Mouse (Mus musculus) testis, adult 2 months (tissue): Measurements from ENCODE around the gene Gbp5. TPM values are rescaled to one million over a fixed set of nuclear protein-coding genes. Genes with fewer than 3 reads are reported as not detected.
A peak's percentile ranks its signal among the peaks of the same experiment; 100 is the strongest.

Experiments
- H3K27ac ChIP-seq: fragments of 200-500 bp; 2 replicates; pipeline ENCODE4 v1.5.1; 2012; ENCODE audit warnings: low read depth, low read length; ENCODE audit not compliant: control insufficient read depth, insufficient read depth
- H3K27me3 ChIP-seq: fragments of 200-500 bp; 2 replicates; pipeline ENCODE4 v1.6.1; 2012; ENCODE audit warnings: mild to moderate bottlenecking, low read length, moderate library complexity; ENCODE audit not compliant: control insufficient read depth, insufficient read depth
- H3K36me3 ChIP-seq: fragments of 200-500 bp; 2 replicates; pipeline ENCODE4 v1.6.1; 2012; ENCODE audit warnings: mild to moderate bottlenecking, low read length; ENCODE audit not compliant: control insufficient read depth, insufficient read depth
- H3K4me1 ChIP-seq: fragments of 200-500 bp; 2 replicates; pipeline ENCODE4 v1.6.1; 2012; ENCODE audit warnings: low read length; ENCODE audit not compliant: control insufficient read depth, insufficient read depth
- H3K4me3 ChIP-seq: fragments of 200-500 bp; 2 replicates; pipeline ENCODE4 v1.5.1; 2012; ENCODE audit warnings: low read depth, mild to moderate bottlenecking, low read length, moderate library complexity, mixed read lengths; ENCODE audit not compliant: control insufficient read depth
- CTCF ChIP-seq: fragments of 200-500 bp; IDR thresholded peaks from 2 replicates; pipeline ENCODE4 v1.5.1; 2012; ENCODE audit warnings: low read depth, mild to moderate bottlenecking, inconsistent platforms, low read length, moderate library complexity; ENCODE audit not compliant: control insufficient read depth, insufficient read depth, insufficient replicate concordance
- POLR2A ChIP-seq: fragments of 200-500 bp; IDR thresholded peaks from 2 replicates; pipeline ENCODE4 v1.6.1; 2012; ENCODE audit warnings: low read depth, mild to moderate bottlenecking, inconsistent platforms, low read length, moderate library complexity; ENCODE audit not compliant: control insufficient read depth
- polyA plus RNA-seq: library from polyadenylated mRNA; depleted of rRNA; stranded (reverse); fragments of >200 nt; gene quantifications from 2 replicates; pipeline ENCODE4 v1.2.3, GENCODE M21; 2012; rRNA removed

Gbp5 gene
- polyA plus RNA-seq = 0.57 and 0.84 TPM in 2 replicates

- Histone ChIP-seq H3K27me3 (no peaks in the 10 kb centered on the region), H3K4me3 (no peak within 1 kb of the TSS), H3K27ac (no peak within 1 kb of the TSS), H3K36me3 (no peaks in the 10 kb centered on the region), H3K4me1 (no peaks in the 10 kb centered on the region)
- TF ChIP-seq POLR2A (no peak), CTCF (no peak)
Observed at GRCm38 (mm10) chr3:142493536-142494061, at the start of gene Gbp5. Gene Gbp5 (plus strand): TSS chr3:142493978.

- Histone ChIP-seq H3K27ac (no peak overlapping the region), H3K4me3 (no peak overlapping the region), H3K4me1 (no peaks in the 10 kb centered on the region), H3K27me3 (no peaks in the 10 kb centered on the region), H3K36me3 (no peaks in the 10 kb centered on the region)
- no peak for TF ChIP-seq POLR2A
- TF ChIP-seq CTCF = no peak
Observed at GRCm38 (mm10) chr3:142454198-142454597, 39.6 kb upstream of the Gbp5 start.

DNA sequence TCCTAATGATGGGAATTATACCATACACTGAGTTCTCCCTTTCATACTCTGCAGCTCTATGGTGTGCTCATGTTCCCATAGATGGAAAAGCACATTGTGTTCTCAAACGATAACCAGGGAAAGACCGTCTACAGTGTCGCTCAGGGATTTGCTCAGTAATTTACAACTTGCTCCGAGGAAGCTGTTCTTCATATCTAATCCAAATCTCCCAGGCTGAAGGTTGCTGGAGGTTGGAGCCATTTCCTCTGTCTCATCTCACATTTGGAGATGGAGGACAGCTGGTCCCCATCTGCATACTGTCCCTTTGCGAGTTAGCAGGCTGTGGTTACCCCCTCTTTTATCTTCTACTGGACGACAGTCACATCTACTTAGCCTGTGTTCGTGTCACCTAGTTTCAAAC lies 34.5 kb upstream of the Gbp5 start:
- TF ChIP-seq CTCF (no peak), POLR2A (no peak)
- Histone ChIP-seq H3K27ac (no peak overlapping the region), H3K4me1 (no peaks in the 10 kb centered on the region), H3K27me3 (no peaks in the 10 kb centered on the region), H3K36me3 (no peaks in the 10 kb centered on the region), H3K4me3 (no peak overlapping the region)

DNA sequence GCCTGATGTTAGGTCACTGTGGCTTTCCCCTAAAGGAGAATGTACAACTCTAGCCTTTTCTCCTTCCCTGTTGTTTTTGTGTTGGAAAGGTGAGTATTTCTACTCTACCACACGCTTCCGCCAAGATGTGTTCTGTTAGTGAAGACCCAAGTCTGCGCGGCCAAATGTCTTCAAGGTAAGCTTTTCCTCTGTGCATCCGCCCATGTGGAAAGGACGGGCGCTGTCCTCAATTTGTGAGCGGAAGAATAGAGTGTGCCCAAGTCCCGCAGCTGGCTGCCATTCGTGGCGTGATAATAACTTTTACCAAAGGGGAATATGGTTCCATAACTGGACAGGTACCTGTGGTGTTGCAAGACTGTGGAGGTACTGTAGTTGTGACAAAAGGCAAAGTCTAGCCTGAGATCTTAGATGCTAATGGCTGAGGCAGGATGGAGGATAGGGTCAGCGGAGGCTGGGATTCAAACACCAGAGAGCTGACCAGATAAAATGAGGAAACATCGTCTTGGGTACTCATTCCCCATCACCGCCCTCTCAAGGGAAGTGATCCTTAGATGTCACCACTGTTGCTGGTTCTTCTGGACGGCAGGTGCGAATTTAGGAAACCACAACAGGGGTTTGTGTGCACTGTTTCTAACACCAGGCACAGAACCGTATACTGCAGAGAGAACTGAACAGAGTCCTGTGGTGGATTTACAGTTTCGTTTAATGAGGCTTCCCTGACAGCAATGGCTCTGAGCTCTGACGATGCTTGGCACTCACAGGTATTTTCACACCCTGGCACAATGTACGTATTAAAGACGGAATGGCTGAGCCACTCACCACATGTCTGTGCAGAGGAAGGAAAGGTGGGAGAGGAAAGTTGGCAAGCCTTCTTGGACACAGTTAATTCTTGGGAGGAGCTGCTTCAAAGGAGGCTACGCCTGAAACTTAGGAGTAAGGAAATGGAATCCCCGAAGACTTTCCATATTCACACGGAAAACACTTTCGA lies 30.7 kb upstream of the Gbp5 start:
- no peak overlapping the region for H3K27ac ChIP-seq
- H3K36me3 ChIP-seq = no peaks in the 10 kb centered on the region
- no peaks in the 10 kb centered on the region for H3K27me3 ChIP-seq
- TF ChIP-seq POLR2A (no peak), CTCF (no peak)
- H3K4me3 ChIP-seq = no peak overlapping the region
- no peaks in the 10 kb centered on the region for H3K4me1 ChIP-seq

DNA sequence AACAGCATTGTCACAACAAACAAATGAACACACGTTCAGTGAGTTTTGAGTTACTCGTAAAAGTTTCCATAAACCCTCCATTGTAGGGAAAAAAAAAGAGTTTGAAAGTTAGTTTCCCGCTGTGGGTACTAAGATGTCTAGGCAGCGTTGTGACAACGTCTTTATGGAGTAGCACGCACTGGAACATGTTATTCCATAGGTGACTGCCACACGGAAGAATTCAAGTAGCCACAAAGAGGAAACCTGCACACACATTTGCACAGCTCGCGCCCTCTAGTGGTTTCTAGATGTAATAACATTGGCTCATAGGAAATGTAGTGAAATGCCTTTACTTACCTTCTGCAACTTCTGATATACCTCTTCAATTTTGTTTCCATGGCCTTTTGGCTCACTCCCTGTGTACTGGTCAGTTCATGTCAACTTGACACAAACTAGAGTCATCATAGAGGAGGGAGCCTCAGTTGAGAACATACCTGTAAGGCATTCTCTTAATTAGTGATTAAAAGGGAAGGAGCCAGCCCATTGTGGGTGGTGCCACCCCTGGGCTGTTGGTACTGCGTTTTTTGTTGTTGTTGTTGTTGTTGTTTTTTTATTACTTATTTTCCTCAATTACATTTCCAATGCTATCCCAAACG lies 19.3 kb upstream of the Gbp5 start:
- Histone ChIP-seq H3K4me1 (no peaks in the 10 kb centered on the region), H3K27ac (no peak overlapping the region), H3K4me3 (no peak overlapping the region), H3K36me3 (no peaks in the 10 kb centered on the region), H3K27me3 (no peaks in the 10 kb centered on the region)
- TF ChIP-seq CTCF (peak; percentile 39; the same call in 1 of the 2 replicates), POLR2A (no peak)

GRCm38 (mm10) chr3:142475913-142476312 lies 17.9 kb upstream of the Gbp5 start:
- Histone ChIP-seq H3K4me3 (no peak overlapping the region), H3K36me3 (no peaks in the 10 kb centered on the region), H3K27me3 (no peaks in the 10 kb centered on the region), H3K27ac (no peak overlapping the region), H3K4me1 (no peaks in the 10 kb centered on the region)
- TF ChIP-seq CTCF = 0 out of 2 replicates have a peak, but pooled peaks have one; percentile 11
- TF ChIP-seq POLR2A = no peak

GRCm38 (mm10) chr3:142477866-142478265 lies 15.9 kb upstream of the Gbp5 start:
- Histone ChIP-seq H3K4me1 (no peaks in the 10 kb centered on the region), H3K36me3 (no peaks in the 10 kb centered on the region), H3K27me3 (no peaks in the 10 kb centered on the region), H3K4me3 (no peak overlapping the region), H3K27ac (no peak overlapping the region)
- no peak for TF ChIP-seq POLR2A
